Mouse (Mus musculus): ENCODE data around the gene Pnmal1. TPM values are rescaled to one million over a fixed set of nuclear protein-coding genes. Genes with fewer than 3 reads are reported as not detected.

Pnmal1 gene
- total RNA-seq, 2 experiments from 2014 or later = not detected

DNA sequence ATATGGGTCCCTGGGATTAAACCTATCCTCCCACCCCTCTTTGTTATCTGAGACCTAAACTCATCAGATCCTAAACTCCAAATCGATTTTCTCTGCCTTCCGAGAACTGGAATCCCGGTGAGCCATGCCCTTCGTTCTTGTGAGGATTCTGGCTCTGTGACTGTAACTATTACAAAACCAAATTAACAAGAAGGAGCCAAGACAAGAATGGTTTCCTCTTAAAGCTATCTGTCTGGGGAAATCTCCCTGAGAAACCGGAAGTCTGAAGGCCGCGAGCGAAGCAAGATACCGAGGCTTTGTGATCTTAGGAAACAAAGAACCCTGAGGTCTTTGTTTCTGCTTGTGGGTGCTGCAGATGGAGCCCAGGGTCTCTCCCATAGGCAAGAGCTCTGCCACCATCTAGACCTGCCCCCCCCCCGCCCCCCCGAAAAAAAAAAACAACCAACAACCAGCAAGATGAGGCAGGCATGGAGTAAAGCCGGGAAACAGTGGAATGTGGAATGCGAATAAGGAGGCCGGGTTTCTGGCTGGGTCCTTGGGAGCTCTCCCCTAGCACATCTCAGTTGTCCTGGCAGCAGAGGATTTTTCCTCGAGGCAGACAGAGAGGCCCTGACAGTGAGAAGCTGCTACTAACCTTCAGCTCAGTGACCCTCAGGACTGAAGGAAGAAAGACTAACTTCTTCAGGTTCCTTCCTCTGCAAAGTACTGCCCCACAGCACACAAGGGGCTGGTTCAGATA is 30.7 kb downstream of the Pnmal1 start:
- peak; percentile 32 for DNase-seq
- intact Hi-C loops (cut with DNase I; ENCODE audit: low total_unique reads) = no loop called here

DNA sequence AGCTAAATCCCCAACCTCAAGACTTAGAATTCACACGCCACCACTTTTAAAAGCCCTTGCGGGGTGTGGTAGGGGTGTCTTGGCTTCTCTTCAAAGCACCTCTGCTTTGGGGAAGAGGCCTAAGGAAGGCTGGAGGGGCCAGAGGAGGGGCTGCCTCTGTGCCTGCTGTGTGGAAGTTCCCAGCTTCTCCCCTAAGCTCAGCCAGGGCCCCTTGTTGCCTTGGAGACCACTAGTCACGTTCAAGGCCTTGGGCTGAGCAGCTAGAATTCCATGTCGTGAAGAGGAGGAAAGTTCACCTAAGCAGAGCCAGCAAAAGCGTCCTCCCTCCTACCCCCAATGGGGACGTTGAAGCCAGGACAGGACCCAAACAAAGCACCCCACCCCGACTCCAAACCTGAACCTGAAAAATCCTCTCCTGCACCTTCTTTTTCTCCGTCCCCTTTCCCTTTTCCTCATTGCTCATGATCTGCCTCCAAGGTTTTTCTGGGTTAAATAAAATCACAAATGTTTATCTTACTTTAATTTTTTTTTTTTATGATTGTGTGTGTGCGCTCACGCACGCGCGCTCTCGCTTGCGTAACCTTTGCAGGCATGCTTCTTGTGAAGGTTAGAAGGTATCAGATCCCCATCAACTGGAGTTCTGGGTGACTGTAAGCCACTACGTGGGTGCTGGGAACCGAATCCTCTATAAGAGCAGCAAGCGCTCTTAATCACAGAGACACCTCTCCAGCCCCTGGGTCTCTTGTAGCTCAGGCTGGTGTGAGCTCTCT is 32.4 kb downstream of the Pnmal1 start:
- intact Hi-C loops (cut with DNase I; ENCODE audit: low total_unique reads) = no loop called here
- no peak for DNase-seq

DNA sequence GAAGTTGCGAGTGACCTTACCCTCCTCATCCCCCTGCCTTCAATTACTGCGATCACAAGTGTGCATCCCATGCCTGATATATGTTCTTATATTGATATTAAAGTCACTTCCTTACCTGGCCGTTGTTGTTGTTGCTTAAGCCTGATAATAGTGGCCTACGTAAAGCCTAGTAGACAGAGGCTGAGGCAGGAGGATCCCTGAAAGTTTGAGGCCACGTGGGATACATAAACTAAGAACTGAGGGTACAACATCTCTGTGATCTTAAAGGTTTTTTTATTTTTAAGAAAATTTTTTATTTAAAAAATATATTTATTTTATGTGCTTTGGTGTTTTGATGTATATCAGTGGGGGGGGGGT is 33.0 kb downstream of the Pnmal1 start, which contains the start of gene Ccdc8:
Ccdc8 (plus strand) TSS at position 258 of the 357 bp plus-strand sequence.
- no peak for DNase-seq
- intact Hi-C loops (cut with DNase I; ENCODE audit: low total_unique reads) = no loop called here

DNA sequence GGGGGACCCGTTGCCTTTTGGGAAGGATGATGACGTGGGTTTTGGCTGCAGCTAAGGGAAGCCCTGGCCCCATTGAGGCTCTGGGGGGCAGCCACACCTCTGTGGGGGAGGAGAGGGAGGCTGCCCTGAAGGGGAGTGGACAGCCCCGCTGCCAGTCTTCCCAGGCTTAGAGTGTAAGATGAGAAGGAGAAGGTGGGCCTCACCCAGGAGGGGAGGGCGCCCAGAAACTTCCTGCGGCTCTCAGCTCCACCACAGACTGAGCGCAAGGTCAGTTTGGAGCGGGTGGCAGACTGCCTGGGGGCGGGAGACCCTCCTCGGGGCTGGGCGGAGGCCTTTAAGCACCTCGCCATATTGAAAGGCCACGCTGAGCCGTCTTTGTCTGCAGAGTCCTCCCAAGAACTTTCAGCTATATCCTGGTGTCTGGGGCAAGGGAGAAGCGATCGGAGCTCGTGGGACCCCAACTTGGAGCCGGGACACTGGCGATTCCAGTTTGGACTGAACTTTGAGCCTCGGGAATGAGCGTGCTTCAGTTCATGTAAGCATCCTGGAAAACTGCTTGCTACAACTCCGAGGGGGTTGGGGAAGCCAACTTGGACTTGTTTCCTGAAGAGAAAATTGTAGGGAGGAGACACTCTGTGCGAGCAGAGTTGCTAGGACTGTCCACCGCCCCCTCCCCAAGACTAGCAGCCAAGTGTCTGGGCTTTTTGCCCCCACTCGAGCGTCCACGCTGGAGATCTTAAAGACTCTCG is 34.3 kb downstream of the Pnmal1 start:
- DNase-seq = peak; percentile 89

DNA sequence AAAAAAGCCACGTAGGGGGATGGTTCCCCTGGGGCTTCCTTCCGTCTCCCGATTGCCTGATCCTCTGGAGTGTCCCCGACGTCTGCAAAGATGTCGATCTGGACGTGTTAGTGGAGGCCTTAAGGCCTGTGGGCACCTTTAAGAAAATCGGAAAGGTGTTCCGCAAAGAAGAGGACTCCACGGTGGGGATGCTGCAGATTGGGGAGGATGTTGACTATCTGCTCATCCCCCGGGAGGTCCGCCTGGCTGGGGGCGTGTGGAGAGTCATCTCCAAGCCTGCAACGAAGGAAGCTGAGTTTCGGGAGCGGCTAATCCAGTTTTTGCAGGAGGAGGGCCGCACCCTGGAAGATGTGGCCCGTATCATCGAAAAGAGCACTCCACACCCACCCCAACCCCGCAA is 34.9 kb downstream of the Pnmal1 start:
- intact Hi-C loops (cut with DNase I; ENCODE audit: low total_unique reads) = no loop called here
- DNase-seq = no peak

More for the DNA sequence above, 34.3 kb downstream of the Pnmal1 start:
- intact Hi-C loops (cut with DNase I; ENCODE audit: low total_unique reads) = no loop called here

DNA sequence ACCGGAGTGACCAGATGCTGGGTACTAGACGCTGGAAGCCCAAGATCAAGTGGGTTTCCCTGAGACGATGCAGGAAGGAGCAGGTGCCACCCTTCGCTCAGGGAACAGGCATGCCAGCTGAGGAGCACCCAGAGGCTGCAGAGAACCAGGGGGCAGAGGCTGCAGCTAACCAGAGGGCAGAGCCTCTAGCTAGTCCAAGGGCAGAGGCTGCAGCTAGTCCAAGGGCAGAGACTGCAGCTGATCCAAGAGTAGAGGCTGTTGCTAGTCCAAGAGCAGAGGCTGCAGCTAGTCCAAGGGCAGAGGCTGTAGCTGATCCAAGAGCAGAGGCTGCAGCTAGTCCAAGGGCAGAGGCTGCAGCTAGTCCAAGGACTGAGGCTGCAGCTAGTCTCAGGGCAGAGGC is 35.9 kb downstream of the Pnmal1 start:
- intact Hi-C loops (cut with DNase I; ENCODE audit: low total_unique reads) = no loop called here
- no peak for DNase-seq

DNA sequence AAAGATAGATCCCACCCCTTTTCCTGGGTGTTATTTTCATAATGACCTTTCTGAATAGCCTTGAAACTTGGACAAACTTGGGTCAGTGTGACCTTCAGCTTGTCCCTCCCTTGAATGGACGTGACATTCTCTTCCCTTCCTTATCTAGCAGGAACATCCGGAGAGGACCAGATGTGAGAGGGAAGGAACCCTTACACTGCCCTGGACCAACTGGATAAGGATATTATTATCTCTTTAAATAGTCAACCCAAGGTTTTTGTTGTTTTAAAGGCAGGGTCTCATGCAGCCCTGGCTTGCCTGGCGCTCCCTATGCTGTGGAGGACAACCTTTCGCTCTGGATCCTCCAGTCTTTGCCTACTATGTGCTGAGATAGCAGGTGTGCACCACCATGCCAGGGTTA is 39.8 kb downstream of the Pnmal1 start:
- DNase-seq = no peak
- intact Hi-C loops (cut with DNase I; ENCODE audit: low total_unique reads) = no loop called here

DNA sequence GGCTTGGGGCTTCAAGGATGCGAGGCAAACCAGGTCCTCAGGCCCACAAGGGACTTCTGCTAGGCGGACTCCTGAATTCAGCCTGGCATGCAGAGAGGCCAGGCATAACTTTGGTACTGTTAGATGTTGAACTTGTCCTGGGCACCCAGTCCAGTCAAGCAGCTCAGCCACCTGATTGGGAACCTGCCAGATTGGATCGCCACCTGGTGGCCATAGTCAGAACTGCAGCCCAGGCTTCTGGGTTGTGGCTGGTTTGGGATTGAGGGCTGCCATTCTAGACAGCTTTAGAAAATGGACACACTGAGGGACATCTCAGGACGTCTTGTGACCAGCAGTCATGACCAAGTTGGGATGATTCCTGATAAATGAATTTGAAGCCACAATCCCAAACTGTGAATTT is 40.2 kb downstream of the Pnmal1 start:
- peak; percentile 80 for DNase-seq
- intact Hi-C loops (cut with DNase I; ENCODE audit: low total_unique reads) = loop anchor here (2.0 kb wide), 2 partner anchors 49 to 69 kb away; no protein-coding TSS in a partner anchor

DNA sequence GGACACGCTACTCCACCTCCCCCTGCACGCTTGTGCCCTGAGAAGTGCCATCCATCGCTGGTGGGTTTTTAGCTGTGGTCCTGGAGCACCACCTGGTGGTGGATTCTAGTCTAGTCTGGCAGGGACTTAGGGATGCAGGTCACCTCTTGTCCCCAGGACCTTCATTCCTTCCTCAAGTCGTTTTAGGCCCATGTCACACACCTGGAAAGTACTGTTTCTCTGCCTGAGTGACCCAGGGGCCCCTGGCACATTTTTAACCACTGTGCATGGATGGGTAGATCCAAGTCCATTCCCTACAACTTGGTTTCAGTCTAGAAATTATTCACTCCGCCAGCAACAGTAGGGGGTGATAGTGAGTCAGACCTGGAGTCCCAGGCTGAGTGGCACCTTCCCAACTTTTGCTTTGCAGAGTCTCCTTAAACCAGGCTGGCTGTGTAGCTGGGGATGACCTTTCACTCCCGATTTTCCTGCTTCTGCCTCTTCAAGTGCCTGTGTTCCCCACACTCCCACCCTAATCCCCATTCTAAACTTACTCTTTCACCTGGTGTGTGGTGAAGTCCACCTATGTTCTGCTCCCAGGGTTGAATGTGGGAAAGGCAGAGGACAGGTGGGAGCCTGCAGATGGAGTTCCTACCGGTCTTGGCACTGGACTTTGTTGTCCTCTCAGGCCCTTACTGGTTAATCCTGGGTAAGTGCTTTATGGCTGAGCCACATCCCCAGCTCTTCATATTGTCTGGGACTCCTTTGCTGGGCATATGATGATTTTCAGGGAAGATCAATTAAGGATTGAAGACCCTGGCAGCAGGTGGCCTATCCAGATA is 43.1 kb downstream of the Pnmal1 start:
- DNase-seq = peak; percentile 82

DNA sequence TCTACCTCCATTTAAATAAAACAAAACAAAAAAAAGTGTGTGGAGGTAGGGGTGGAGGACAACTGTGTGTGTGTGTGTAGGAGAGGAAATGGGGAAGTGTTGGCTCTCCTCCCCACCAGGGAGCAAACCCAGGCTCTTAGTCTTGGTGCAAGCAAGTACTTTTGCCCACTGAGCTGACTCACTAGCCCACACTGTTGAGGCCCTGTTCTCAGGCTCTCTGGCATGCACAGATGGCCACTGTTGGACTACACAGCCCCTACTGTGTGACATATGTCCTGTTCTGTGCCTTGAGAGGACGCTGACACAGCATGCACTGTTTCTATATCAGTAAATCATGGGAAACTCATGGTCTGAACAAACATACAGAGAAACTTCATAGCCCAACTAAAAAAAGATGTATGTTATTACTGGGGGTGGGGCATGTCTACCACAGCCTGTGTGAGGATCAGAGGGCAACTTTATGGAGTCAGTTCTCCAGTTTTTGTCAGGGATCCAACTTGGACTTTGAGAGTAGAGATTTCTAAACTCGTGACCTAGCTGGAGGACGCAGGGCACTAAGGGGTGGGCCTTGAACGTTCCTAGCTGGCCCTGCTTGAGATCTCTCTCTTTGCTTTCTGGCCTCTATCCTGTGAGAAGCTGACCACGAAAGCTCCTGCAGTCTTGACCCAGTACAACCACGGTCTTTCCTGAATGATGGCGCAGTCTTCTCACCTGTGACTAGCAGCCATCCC is 43.9 kb downstream of the Pnmal1 start:
- DNase-seq = no peak
- intact Hi-C loops (cut with DNase I; ENCODE audit: low total_unique reads) = no loop called here

More for the DNA sequence above, 43.1 kb downstream of the Pnmal1 start:
- intact Hi-C loops (cut with DNase I; ENCODE audit: low total_unique reads) = no loop called here

DNA sequence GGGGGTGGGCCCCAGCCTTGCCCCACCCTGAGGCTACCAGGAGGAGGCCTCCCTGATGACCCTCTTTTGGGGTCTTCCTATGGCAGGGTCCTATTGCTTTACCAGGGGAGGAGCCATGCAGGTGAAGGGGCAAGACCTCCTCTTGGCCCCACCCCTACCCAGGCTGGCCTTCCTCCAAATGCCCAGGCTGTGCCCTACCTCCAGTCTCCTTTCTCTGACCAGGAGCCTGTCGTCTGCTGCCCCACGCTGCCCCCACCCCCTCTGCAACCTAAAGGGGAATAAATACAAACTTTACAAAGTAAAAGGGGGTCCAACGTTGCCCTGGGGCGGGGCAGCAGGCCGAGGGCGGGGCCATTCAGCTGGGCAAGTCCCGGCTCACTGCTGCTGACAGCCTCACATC is 45.2 kb downstream of the Pnmal1 start:
- no peak for DNase-seq
- intact Hi-C loops (cut with DNase I; ENCODE audit: low total_unique reads) = loop anchor here (5.0 kb wide), 1 partner anchor 63 kb away; no protein-coding TSS in a partner anchor

DNA sequence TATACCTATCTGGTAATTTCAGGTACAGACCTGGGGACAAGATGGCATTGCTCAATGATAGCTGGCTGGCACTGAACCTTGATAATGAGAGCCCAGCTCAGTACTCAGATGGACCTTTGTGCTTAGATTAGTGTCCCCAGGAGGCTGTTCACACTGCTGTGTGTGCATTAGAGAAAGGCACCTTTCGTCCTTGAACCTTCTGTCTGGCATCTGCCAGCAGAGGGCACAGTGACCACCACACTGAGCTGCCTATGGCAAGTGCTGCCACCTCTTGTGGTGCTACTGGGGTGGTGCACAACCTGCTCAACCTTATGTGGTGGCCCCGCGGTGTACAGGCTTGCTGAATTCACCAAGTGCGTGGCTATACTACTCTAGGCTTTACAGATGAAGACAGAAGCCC is 47.8 kb downstream of the Pnmal1 start:
- DNase-seq = no peak
- intact Hi-C loops (cut with DNase I; ENCODE audit: low total_unique reads) = loop anchor here (5.0 kb wide), 1 partner anchor 60 kb away; no protein-coding TSS in a partner anchor

DNA sequence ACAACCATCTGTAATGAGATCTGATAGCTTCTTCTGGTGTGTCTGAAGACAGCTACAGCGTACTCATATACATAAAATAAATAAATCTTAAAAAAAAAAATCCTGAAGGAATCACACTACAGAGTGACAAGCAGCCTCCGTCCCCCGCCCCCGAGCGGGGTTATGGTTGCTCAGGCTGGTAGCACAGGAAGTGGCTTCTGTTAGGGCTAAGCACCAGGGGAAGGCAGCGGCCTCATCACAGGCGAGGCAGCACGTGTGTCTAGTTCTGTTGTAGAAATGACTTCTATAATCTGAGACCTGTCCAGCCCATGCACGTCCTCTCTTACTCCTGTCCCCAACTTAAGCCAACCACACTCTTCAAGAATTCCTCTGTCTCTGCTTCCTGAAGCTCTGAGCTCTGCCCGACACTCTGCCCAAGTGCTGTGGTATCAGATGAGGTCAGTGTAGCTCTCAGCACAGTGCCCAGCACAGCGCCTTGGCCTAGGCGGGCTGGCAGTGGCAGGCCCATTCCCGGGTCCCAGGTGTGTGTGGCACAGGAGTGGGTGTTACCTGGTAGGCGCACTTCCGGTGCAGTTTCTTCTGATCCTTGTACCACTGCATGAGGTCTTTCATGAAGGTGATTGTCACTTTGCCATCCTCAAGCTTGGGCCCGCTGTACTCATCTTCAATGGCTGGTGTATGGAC is 50.0 kb downstream of the Pnmal1 start:
- intact Hi-C loops (cut with DNase I; ENCODE audit: low total_unique reads) = loop anchor here (5.0 kb wide), 2 partner anchors 38 to 58 kb away; no protein-coding TSS in a partner anchor
- DNase-seq = no peak

DNA sequence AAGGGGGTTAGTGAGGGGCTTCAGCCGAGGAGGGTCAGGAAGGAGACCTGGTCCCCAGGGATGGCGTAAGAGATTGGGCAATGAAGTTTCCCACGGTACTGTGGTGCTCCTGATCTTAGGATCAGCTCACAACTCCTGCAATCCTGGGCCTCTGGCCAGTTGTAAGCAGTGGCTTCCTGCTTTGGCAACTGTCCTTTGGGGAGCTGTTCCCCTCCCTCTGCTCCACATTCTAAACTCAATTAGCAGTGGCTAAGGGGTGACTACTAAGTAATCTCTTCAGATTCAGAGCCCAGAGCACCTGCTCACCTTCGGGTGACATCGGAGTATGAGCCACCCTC is 50.5 kb downstream of the Pnmal1 start:
- intact Hi-C loops (cut with DNase I; ENCODE audit: low total_unique reads) = loop anchor here (5.0 kb wide), 1 partner anchor 37 kb away; no protein-coding TSS in a partner anchor

DNA sequence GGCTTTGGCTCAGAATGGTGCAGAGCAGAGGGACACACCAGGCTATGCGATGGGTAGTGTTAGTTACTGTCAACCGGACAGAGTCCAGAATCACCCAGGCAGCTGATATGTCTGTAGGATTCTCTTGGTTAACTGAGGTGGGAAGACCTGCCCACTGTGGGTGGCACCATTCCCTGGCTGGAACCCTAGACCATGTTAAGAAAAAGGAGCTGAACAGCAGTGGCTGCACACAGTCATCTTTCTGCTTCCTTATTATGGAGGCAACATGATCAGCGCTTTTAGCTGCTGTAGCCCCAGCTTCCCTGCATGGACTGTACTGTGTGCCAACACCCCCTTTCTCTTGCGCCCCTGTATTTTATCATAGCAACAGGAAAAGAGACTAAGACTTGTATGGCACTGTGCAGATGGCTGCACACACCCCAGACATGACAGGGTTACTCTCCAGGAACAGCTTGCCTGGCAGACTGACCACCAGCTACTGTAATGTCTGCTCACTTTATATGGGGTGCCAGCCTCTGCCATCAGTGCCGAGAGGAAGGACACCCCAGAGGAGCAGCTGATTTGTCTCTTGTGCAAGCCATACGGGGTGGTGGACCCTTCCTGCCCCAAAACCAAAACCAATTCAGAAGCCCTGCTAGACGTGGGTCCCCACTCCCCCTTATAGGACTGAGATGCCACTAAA is 52.6 kb downstream of the Pnmal1 start:
- intact Hi-C loops (cut with DNase I; ENCODE audit: low total_unique reads) = loop anchor here (5.0 kb wide), 1 partner anchor 35 kb away; no protein-coding TSS in a partner anchor
- DNase-seq = no peak

More for the DNA sequence above, 50.5 kb downstream of the Pnmal1 start:
- DNase-seq = no peak
